Mouse (Mus musculus) left cerebral cortex, adult 11 months (tissue): ENCODE measurements at regions not wholly inside any gene's neighbourhood (a gene's known extent, or its start where the extent isn't known, plus 50 kb on each side); places are given as distances from the start of the nearest gene placed in this dataset.

Experiments used
- DNase-seq: peaks from one replicate; pipeline ENCODE4 v3.0.0; 2022; ENCODE audit warnings: low spot score

DNA sequence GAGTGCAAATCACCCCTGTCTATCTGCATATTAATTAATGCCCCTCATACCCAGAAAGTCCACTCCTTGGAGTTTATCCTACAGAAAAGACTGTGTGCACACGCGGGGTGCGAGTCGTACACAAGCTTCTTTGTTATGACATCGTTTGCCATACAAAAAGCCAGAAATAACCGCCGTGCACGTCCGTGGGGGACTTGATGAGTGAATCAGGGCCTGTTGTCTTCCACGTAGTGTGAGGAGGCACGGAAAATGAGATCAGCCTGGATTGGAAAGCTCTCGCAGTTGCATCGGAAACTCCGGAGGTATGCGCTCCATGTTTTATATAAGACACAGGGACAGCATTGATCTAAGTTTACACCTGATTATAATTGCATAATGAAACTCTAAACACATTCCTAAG lies 120.3 kb downstream of the Etnk1 start:
- no peak for DNase-seq

DNA sequence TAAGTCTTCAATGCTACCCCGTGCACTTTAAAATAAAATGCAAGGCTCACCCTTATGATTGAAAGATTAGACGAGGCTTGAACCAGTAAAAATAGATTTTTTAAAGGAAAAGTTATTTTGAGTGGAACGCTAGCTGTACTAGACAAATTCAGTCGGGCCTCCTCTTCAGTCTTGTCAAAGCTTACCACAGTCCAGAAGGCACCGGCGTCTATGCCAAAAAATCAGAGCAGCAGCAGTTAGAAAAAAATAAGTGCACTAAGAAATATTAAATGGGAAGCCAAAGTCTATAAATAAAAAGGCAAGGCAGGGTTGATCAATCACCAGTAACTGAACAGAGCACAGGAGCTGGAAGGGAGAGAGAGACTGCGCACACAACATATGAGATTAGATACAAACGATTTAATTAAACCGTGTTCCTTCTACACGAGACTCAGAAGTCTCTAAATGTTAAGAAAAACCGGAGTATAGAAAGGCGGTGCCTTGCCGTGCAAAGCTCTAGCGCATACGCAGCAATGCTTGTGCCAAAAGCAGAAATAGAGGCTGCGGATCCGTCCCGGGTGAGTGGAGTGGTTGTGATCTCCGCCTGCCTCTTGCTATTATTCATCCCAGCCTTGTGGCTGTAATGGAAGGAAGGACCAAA lies 121.6 kb downstream of the Etnk1 start:
- DNase-seq, result peak; percentile 32

DNA sequence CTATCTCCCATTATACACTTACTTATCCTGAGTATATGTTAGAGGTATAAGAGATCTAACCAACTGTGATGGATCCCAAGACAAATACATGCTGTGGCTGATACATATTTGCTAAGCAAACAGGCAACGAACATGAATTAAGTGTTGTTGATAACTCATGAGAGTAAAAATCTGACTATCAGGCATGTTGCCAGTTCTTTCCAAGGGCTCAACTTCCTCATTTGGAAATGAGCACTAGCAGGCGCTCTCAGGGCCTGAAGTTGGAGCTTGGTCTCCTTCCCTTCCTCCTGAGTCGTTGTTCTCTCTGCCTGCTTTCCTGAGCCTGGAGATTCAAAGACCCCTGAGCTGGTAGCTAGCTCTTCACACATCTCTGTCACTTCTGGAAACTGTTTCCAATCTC lies 126.6 kb downstream of the Etnk1 start:
- DNase-seq, result no peak

DNA sequence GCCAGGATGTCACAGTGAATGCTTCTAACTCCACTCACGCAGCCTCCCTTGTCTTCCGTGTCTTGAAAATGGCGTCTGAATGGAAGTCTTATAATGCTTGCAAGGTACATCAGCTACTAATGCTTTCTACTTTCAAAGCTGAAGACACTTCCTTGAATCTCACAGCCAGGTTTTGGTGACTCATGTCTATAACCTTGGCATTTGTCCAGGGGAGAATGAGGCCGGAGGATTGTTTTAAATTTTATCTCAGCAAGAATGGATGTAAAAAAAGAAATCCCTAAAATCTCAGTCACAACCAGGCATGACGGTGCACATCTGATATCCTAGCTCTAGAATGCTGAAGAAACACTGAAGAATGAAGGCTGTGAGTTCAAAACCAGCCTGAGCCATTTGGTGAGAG lies 131.4 kb downstream of the Etnk1 start:
- DNase-seq, result no peak

DNA sequence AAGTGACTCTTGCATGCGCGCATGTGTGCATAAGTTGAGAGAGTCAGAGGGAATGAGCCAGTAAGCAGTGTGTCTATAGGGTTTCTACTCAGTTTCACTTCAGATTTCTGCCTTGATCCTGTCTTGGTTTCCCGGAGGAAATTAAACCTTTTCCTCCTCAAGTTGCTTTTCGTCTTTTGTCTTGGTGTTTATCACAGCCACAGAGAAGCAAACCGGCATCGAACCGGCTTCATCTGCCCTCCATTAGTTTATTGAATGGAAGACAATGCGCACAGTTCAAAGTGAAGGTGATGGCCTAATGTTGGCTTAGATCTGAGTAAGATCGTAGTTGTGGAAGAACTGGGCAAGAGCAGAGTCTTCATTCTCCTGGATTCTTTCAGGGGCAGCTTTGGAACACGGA lies 134.4 kb downstream of the Etnk1 start:
- DNase-seq, result no peak

DNA sequence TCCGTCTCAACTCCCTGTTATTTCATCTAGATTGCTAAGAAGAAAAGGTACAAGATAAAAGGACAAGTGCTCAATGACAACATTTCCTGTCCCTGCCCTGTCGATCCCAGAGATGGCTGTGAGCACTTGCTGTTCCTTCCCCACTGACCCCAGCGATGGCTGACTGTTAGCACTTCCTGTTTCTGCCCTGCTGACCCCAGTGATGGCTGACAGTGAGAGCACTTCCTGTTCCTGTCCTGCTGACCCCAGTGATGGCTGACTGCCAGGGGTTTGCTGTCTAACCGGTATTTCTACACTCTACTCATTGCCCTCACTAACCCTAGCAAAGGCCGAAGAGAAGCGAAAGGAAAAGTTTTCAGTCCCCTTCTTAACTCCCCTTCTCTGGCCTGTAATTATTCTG lies 140.3 kb downstream of the Etnk1 start:
- DNase-seq, result no peak

DNA sequence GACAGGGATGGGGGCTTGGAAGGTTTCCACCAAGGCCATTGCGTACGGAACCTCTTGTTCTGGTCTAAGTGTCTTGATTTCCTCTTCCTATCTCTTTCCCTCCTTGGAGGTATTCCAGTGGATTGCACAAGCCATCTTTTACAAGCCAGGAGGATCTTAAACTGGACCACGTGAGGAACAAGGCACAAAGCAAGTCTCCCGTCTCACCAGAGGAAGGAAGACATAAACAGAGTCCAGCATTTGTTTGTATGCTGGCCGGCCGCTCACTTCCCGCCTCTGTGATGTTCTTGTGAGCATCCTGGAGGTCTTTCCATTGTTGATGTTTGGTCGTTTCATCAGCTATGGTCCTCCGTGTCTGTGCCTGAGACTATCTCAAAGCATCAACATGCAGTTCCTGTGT lies 148.8 kb downstream of the Etnk1 start:
- no peak for DNase-seq

DNA sequence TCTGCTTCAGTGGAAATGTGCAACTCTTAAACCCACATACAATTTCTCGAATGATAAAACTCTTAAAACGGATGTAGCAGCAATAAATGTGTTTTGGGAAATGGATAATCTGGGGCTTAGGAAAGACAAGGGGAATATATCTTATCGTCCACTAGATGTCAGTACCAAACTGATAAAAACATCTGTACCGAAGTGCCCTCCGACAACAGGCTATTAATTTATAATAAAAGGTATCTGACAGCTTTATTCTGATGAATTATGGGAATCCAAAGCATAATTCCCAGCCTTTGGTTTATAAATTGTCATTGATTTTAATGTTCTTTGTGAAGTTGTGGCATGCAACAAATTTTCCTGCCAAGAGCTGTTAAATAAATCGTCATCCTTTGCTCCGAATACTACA lies 153.4 kb downstream of the Etnk1 start:
- DNase-seq, result no peak

DNA sequence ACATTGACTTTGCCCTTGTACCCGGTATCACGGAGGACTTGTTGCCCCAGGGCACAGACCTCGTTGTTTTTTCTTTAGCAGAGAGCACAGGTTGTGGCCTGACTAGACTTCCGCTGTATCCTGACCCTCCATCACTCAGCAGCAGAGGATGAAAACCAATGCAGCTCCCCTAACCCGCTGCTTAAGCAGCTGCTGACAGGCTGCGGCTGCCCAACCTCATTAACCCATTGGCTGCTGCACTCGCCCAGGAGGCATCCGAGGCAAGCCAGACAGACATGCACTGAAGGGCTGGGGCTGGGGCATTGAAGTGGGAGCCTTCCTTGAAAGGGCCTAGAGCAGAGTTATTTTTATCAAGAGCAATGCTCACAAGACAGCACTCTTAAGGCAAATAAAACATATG lies 157.6 kb downstream of the Etnk1 start:
- no peak for DNase-seq

DNA sequence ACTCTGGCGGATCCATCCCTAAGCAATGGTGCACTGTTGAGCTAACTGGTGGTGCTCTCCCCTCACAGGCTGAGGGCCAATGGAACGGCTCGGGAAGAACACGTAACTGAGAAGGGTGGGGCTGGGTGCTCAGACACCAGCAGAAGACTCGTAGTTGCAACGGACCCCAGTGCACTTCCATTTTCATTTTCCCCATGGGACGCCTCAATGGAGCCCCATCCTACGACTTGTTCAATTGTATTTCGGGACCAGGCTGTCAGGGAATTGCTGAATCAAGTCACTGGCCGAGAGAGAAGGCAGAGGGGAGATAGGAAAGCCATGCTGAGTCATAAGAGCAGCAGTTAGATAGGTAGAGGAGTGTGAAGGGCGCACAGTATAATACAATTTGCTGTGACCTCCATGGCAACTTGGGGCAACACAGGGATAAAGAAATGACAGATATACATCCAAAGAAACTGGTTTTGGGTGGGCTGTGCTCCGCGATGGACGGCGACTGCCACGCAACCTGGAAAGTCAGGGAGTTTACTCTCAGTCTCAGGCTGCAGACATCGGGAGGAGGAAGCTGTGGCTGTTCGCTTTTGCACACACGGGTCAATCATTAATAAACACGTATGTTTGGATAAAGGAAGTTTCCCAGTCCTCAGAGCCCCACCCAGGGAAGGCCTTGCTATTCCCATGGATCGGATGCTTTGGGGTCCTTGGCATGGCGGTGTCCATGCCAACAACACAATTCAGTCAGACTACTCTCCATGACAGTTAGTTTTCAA lies 160.1 kb downstream of the Etnk1 start:
- DNase-seq, result no peak

DNA sequence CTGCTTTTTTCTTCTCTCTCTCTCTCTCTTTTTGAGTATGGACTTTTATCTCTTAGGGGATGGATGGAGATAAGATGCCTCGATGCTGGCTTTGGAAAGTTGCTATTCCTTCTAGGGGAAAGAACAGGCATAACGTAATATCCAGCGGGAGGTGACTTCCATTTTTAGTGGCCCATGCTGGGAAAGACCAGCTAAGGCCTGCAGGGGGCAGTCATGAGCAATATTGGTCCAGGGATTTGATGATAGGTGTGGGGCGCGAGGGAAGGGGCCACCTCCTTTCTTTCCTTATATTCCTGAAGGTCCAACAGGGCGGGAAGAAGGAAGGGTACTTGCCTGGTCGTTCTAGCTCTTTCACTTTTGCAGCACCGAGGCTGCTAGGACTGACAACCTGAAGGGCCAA lies 160.8 kb downstream of the Etnk1 start:
- DNase-seq, result no peak

DNA sequence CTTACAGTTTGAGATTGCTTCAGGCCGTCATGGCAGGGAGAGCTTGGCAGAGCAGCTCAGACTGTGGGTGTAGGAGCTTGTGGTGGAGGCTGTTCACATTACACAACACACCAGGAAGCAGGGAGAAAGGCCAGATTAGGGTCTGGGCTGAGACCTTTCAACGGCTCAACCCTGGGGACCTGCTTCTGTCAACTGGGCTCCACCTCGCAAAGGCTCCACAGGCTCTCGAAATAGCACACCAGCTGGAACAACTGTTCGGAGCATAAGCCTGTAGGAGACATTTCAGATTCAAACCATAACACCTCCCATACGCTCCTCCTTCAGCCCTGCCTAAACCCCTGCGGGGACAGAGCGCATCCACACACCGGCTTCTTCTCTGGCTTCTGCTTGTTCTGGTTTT lies 161.2 kb downstream of the Etnk1 start:
- no peak for DNase-seq

DNA sequence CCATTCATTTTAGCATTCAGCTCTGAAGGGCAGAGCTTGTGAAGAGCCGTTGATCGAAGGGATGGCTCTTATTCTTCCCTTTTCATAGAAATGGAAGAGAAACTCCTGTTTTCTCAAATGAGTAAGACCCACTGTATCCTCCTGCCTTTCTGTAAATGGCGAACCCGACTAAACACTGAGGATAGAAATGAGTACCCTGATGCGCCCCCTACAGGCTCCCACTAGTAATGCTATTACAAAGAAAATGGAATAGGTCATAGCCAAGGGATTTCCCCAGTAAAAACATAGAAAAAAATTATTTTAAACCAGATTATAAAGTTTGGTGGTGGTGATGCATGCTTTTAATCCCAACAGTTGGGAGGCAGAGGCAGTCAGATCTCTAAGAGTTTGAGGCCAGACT lies 162.1 kb downstream of the Etnk1 start:
- no peak for DNase-seq

DNA sequence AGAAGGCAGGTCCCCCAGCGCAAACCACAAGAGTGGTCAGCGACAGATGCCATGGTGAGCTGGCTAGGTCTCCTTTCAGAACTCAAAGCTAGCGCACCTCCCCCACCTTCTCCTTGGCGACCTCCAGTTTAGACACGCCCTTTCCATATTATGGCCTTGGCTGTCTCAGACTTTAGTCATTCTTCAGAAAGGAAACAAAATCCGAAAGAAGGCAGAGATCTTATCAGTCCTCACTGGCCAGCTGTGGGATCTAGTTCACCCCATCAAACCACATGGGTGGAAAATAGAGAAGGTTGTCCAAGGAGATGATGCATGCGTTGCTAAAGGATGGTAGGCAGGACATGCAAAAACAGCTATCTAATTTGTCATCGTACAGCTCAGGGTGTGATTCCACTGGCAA lies 166.5 kb downstream of the Etnk1 start:
- no peak for DNase-seq

DNA sequence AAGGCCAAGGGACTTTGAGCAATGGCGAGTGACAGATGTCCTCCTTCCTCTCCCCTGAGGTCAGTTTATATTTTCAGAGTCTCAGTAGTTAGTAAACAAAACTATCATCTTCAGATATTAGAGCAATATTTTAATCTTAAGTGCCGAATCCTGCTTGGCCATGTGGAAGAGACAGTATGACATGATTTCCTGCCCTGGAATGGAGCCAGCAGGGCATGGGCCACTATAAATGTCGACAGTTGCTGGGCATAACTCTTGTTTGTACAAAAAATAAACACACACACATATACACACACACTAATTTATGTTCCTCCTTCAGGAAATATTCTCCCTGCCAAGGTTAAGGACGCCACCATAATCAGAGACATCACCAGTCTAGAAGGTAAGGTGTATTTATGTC lies 169.6 kb downstream of the Etnk1 start:
- no peak for DNase-seq

DNA sequence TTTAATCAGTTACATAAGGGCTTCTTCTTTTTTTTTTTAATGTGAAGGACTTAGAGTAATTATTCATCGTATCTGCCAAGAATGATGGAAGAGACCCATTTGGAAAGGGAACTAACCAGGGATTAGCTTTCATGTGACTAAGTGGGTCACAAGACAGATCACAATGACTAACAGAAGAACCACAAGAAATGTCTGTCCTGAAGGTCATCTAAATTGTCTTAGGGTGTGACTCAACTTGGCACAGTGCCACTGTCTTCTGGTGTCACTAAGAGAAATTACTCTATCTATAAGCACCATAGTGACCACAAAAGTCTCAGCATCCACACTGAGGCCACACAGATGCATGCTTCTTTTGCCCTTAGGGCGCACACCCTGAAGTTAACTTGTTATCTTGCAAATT lies 182.0 kb downstream of the Etnk1 start:
- DNase-seq, result no peak

DNA sequence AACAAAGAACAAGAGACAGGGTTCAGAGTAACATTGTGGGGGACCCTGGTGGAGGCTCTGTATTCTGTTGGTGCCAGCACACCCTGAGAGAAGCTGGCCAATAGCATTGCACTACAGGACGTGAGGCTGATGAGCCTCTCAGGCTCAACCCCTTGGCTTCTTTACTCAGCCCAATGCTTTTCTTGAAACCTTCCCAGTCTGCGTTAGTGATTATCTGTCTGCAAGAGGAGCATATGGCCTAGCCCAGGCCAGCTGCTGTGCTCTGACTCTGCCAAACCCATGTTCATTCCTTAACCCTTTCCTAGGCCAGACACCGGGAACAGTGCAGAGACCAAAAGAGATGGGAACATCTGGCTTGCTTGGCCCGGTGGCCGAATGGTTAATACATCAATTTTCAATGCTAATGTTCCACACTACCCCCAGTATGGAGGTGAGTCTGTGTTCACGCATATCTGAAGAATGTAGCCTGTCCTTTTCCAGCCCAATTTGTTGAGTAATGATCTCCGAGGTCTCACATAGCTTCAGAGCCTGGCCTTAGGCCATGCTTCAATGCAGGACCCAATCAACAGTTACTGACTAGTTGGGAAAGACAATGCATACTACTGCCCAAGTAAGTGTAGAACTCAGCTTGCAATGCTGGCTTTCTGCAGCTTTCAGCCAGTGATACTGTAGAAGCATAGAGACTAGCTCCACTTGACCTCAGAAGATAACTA lies 192.5 kb downstream of the Etnk1 start:
- no peak for DNase-seq

DNA sequence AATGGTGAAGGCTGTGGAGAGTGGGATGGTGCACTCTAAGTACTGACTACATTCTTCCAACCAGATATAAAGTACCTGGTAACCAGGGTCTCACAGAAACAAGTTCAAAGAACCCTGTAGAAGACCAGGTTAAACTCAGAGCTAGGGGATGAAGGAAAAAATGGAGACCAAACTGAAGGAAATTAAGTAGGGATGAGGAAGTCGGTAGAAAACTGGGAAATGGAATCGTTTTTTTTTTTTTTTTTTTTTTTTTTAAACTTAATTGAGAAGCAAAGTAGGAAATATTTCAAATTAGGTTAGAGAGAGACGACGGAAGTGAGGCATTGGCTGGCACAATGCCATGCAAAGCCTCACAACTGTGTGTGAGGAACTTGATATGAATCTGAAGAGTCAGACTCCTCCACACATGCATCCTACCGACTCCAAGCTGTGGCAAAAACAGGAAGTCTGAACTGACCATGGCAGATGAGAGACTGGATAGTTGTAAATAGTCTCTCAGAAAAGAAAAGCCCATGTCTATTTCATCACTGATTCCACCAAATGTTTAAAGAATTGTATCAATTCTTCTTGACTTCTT lies 194.2 kb downstream of the Etnk1 start:
- no peak for DNase-seq

DNA sequence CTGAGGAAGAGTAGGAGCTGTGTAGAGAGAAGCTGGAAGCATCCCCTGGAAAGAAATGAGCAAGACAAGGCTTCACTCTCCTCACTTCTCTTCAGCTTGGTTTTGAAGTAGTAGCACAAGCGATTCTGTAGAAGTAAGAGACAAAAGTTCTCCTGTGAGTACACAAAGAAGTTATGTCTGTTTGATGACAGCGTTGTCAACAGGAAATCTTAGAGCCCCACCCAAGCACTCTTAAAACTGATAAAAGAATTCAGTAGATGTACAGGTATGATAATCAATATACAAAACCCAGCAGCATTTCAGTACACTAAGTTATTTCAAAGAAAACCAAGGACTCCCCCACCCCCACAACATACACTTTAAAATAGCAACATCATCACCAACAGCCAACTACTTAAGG lies 194.9 kb downstream of the Etnk1 start:
- DNase-seq, result no peak

DNA sequence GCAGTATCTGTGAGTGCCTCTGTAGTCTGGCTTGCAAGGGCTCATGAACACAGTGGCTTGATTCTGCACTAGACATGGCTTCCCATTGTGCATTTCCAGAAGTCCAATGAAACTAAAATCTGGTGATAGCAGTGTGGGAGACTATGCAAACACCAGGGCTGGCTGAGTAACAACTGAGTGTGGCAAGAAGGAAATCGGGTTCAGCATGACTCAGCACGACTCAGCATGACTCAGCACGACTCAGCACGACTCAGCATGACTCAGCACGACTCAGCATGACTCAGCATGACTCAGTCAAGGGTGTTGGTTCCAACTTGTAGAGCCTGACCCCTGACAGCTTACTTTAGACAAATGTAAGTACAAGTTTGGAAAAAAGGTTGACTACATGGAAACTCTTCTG lies 198.8 kb downstream of the Etnk1 start:
- no peak for DNase-seq

DNA sequence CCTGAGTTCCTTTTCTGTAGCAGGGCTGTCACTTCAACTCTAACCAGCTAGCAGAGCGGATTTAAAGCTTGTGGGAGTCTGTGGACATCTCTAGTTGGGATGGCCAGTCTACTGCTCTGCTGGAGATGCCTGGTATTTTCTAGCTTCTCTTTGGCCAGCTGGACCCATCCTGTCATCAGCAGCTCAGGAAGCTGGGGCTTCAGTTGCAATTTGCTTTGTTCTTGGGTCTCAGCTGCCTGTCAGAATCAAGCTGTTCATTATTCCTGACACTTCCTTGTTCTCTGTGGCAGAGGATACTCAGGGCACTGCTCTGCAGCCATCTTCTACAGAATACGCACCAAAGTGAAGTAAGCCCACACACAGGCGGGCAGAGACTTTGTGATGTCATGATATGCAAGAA lies 200.8 kb downstream of the Etnk1 start:
- DNase-seq, result no peak

DNA sequence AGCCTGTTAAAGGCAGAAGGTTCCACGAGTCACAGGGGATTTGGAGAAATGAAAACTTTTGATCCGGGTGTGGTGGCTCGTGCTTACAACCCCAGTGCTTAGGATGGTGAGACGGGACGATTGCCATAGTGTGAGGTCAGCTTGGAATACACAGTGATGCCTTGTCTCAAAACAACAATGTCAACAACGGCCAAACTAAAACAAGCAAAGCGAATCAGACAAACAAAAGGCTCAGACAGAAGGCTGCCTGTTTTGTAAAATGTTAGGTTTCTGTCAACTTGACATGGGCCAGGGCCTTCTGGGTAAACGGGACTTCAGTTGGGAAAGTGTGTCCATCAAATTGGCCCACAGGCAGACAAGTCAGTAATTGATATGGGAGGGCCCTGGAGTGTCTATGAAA lies 201.6 kb downstream of the Etnk1 start:
- DNase-seq, result no peak

DNA sequence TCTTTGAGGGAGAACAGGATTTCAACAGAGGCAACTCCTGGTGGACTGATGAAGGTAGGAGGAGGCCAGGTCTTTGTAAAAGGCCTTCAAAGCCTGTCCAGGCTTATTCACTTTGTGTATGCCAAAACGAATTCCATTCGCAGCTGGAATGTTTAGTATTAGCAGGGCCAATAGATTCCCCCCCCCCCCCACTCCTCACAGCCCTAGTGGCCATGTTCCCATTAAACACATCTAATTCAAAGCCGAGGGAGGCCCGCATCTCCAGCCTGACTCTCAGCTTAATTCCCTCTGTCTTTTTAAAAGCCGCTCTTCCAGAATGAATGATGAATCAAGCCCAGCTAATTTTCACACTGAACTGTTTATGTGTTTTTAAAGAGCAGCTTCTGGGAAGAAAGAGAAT lies 205.5 kb downstream of the Etnk1 start:
- no peak for DNase-seq
